Mouse (Mus musculus) ovary, postnatal 10 days (tissue): Measurements from ENCODE around the gene Zfp213.
"Not testable (repeated sequence)": the region's sequence is repeated elsewhere in the genome, so short reads cannot be mapped to it uniquely, and the experiment has no call there.

Experiments
- DNase-seq: peaks from one replicate; pipeline ENCODE4 v3.0.0; 2022; ENCODE audit warnings: low spot score

Gene Zfp213

GRCm38 (mm10) chr17:23543983-23544382 lies 20.1 kb downstream of the Zfp213 start:
- no peak for DNase-seq

DNA sequence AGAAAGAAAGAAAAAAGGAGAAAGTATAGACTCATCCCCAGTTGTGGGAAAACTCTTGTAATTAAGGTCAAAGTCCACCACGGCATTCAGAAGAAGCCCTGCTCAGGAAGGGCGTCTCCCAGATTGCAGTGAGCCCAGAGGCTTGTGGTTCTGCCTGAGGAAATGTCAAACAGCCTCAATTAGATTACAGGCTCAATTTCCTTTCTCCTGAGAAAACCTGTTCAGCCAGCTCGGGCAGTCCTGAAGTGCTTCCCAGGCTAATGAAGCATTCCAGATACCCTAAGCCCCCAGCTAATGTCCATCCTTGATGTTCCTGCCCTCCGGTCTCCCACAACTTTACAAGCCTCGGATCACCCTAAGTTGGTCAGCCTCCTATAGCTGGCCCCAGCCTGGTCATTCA lies 20.7 kb downstream of the Zfp213 start:
- DNase-seq = no peak

- DNase-seq = no peak
These were observed 21.2 kb downstream of the Zfp213 start for GRCm38 (mm10) chr17:23542835-23543234.

- no peak for DNase-seq
These were observed 21.9 kb downstream of the Zfp213 start for GRCm38 (mm10) chr17:23542004-23542720.

DNA sequence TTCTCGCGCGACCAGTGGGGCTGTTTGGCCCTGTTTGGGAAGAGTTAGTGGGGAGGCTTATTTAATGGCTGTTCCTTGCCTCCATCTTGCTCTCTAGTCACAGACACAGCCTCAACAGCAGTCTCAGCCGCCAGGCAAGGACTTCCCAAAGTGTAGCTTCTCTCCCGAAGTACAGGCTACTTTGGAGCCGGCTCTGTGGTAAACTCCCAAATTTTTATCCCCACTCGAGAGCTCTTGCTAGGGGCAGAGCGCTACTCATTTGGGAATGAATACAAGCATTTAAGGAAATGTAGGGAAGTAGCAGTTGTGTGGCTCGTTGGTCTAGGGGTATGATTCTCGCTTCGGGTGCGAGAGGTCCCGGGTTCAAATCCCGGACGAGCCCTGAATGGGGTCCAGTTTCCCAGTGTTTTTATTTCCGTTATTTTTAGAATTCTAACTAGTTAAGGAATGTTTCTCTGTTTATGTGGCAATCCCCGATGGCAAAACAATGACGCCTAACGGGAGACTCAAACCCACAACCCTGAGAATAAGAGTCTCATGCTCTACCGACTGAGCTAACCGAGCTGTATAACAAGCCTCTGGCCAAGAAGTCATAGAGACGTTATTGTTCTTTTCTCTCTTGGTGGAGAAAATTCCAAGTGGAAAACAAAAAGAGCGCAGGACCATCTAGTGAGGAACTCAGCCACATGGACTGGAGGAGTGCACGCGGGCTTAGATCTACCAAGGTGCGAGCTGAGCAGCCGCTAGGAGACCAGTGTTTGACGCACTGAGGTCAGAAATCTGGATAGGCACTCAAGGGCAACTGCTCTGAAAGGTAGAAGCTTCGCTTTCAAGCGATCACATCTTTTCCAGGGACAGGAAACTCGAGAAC lies 23.2 kb downstream of the Zfp213 start:
- no peak for DNase-seq

DNA sequence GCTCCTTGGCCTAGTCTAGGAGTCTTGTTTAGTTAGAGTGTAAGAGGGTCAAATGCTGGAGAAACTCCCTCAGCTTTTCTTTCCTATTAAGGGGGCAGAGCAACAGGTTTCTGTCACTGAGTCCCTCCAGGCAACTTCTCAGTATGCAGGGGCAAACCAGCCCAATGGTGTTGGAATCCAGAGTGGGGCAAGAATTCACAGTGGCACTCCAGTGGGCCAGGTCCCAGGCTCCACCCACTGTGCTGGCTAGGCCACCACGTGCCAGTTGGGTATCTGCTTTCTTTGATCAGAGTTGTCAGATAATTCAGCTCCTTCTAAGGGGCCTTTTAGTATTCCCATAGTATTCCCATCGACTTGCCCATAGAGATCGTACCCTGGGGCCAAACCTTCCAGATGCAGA lies 23.9 kb downstream of the Zfp213 start:
- DNase-seq = no peak

DNA sequence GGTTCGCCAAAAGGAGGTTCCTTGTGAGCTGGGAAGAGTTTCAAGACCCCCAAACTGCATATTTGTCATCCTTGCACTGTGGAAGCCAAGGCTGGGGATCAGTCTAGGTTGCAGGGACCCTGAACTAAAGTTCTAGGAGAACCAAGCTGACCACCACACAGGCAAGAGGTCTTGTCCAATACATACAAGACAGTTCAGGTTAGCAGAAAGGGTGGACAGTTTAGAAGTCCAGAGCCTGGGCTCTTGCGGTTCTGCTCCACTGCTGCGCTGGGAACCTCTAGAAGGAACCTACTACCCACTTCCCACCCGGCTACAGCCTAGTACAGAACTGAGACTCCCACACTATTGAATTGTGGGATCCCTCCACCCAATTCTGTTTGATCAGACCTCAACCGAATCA lies 24.4 kb downstream of the Zfp213 start:
- DNase-seq = no peak

- DNase-seq = no peak
These were observed 25.6 kb downstream of the Zfp213 start for GRCm38 (mm10) chr17:23538299-23539015.

GRCm38 (mm10) chr17:23537554-23538255 lies 26.3 kb downstream of the Zfp213 start:
- DNase-seq = no peak

DNA sequence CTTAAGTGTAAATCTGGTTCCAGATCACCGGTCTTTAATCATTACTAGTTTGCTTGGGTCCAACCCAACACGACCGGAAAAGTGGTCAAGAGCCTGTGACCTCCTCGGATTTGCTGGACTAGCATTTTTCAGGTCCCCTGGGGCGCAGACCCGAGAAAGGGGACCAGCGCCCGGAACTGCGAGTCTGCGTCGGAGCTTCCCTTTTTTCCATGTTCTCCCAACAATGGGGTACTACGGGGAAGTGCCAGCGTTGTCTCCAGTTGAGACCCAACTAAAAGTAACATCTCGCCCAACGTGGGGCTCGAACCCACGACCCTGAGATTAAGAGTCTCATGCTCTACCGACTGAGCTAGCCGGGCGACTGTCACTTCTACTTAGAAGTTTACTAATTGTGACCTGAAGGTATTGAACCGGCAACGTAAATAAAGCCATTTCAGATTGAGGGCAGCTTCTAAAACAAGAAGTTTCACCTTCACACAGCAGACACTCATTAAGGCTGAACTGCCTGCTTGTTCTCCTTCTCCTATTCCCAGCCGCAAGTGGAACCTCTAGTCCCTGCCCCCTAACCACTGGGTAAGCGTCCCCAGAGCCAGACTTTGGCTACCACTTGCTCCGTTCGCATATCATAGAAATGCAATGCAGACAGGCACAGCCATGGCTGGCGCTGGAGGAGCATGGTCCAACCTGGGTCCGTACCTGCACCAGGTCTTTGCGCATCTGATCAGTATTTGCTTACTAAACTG lies 28.8 kb downstream of the Zfp213 start:
- not testable (repeated sequence) for DNase-seq

GRCm38 (mm10) chr17:23533591-23534490 lies 30.2 kb downstream of the Zfp213 start:
- DNase-seq = not testable (repeated sequence)

- DNase-seq = not testable (repeated sequence)
These were observed 32.6 kb downstream of the Zfp213 start for GRCm38 (mm10) chr17:23531408-23531807.

- not testable (repeated sequence) for DNase-seq
These were observed 40.9 kb downstream of the Zfp213 start for GRCm38 (mm10) chr17:23522941-23523732.

- no peak for DNase-seq
These were observed 45.2 kb downstream of the Zfp213 start for GRCm38 (mm10) chr17:23518701-23519423.
